Mouse (Mus musculus): ENCODE data around the gene Dupd1.

DNA sequence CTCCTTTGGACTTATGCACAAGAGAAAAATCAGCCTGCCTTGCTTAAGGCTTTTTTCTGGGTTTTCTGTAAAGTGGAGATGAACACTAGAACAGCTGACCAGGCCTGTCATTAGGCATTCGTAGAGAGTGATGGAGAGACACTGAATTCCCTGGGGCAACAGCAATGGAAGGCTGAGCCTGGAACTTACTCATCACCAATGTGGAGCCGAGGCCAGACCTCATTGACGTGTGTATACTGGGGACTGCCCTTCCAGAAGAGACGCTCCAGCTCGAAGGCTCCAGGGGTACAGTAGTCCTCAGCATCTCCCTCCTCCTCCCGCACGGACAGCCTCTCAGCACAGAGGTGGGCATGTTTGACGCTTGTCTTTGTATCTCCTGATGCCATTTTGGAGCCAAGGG, 11.7 kb downstream of the Dupd1 start:
- TF ChIP-seq CTCF (IDR thresholded peaks at IDR 0.05; ENCODE audit: borderline replicate concordance, extremely low read depth, insufficient read depth, insufficient read length) (no peak), POLR2A (IDR thresholded peaks at IDR 0.05; ENCODE audit: borderline replicate concordance, extremely low read depth, insufficient read depth, insufficient read length, poor library complexity, severe bottlenecking) (no peak)

All from brain, embryonic 14.5 days (tissue).